Mouse (Mus musculus) ovary, adult 18-20 months (tissue): ENCODE data around the gene Sh3rf3.

Source experiments
- DNase-seq: peaks from one replicate; pipeline ENCODE4 v3.0.0; 2022; ENCODE audit warnings: low spot score, mixed read lengths

Gene Sh3rf3

DNA sequence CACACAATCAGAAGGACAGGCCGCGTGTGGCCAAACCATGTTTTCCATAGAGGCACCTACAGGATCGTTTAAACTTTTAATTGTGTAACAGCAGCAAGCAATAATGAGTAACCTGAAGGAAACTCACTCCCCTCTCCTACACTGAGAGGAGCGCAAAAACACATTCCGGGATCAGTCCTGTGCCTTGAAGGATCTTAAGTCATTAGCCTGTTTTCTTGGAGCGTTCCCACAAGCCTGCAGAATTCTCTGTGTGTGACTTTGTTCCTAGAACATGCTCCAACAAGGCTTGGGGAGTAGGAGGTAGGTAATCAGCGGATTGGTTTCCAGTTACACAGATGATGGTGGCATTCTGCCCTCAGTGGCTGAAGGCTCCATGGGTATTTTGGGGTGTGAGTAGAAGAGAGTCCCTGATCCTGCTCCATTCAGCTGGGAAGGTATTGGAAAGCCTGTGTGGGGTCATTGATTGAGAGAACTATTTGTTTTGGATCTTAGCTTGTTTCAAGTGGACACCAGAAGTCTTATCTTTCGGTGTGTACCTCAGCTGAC is 108.6 kb downstream of the Sh3rf3 start:
- DNase-seq: no peak

DNA sequence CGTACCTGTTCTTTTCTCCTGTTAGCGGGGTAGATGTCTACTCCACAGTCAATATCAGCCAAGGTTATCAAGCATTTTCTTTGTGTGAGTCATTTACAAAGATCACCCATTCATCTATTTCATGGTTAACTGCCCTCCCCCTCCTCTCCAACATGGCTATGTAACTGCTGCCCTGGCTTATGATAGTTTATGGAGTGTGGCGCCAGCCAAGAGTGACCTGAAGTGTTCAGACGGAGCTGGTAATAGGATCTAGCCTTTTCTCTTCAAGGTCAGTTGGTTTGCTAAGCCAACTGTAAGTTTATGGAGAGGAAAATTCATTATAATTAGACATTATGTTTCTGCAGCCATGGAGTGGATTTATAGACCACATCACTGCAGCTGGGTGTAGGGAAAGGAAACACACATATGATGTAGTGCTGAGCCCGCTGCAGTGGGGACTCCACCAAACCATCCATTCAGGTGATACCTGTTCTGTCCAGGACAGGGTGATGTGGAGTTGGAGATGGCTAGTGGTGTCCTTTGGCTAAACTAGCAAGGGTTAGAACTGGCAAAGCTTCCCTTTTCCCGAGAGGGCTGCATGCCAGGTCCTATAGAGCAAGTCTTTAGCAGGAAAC is 109.2 kb downstream of the Sh3rf3 start:
- no peak for DNase-seq

DNA sequence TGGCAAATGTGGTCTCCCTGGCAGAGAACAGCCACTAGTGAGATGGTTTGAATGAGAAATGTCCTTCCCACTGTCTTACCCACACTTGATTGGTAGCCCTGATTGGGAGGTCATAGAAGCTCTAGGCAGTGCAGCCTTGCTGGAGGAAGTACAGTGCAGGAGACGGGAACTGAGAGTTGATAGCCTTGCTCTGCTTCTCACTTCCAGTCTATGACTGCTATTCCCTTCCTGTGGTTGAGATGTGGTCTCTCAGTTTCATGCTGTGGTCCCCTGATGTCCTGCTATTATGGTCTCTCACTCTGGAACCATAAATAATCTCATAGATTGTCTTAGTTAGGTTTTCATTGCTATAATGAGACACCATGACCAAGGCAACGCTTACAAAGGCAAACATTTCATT is 109.8 kb downstream of the Sh3rf3 start:
- no peak for DNase-seq

DNA sequence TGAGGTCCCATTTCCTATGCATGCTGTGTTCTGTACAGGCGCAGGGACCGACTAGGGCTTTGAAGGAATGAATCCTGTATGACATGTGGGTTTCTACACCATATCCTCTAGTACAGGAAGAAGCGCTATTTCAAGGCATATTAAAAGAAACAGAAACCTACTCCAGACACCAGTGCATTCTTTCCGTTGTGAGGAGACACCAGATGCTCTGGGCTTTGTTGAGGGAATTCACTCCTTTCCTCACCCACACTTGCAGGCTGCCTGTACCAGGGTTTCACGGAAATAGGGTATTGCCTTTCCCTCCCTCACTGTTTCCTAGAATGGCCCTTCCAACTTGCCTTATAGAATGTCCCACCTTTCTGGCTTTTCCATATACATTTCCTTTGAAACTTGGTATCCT is 113.4 kb downstream of the Sh3rf3 start:
- no peak for DNase-seq

DNA sequence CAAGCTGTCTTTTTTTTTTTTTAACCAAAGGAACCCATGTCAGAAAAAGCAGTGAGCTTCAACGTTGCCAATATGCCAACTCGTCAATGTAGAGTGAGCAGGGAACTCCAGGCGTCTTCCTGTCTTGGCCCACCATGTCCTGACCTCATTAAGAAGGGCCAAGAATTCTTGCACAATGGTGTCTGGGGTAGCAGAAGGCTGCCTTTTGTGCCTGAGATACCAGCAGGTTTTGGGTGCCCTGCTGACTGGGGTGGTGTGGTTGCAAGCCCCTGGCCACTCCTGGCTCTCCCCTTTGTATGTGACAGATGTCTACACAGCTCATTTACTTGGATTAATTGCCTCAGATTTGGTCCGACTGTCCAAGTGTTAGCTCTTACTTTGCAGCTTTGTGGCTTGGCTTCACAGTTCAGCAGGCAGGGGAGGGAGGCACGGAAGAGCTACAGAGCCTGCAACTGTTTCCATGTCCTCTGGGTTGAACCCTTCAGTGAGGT is 115.8 kb downstream of the Sh3rf3 start:
- DNase-seq: no peak

DNA sequence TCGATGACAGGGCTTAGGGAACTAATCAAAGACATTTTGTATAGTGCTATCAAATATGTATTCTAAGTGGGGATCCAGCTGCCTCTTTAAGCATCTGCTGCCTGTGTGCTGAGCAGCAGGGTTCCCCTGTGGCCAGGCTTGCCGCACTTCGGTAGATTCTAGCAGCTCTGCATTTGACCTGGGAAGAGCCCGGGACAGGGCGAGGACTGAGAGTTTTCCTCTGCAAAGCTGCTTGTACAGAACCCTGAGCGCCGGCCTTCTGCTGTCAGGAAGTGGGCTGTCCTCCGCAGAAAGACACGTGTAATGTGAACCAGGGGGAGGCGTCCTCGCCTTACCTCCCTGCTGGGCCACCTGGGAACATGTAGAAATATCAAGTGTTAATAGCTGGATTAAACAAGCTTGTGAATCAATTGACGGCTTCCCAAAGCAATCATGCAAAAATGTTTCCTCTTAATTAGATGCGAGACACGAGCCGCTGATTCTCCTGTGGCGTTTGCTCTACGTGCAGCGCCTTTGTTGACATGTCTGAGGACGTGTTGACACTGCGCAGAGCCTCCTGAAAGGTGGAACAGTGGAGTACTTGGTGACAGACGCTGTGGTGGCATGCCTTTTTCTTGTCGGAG is 119.1 kb downstream of the Sh3rf3 start:
- DNase-seq: no peak

DNA sequence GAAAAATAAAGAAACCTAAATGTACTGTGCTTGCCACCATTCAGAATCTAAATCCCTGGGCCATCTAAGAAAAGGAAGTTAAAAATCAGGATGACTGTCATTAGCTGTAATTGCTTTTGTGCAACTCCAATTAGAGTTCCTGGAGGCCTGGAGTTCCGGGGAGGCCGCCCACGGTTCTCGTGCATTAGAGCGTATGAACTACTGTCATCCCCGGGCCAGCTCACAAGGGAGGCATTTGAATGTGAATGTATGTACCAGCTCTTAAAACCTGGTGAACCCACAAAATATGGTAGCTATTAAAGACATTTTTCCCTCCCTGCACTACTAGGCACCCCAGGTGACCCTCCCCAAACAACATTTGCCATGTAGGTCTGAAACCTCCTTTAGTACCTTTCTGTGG is 122.4 kb downstream of the Sh3rf3 start:
- no peak for DNase-seq

DNA sequence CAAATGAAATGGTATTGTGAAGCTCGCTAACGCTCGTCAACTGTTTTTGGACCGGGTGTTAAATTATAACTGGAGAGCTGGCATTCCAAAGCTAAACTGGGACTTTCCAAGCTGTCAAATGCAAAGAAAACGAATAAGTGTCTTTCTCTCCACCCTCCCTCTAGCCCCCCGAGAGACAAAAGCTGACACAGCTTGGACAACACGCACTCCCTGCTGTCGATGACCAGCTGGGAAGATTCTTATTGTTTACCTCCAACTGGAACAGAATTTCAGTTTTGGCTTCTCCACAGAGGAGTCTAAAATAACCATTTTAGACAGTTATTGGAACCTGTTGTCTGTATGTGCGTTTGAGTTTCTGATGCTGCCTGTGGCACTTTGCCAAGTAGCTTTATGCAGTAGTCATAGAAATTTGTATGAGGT is 123.3 kb downstream of the Sh3rf3 start:
- DNase-seq: no peak

DNA sequence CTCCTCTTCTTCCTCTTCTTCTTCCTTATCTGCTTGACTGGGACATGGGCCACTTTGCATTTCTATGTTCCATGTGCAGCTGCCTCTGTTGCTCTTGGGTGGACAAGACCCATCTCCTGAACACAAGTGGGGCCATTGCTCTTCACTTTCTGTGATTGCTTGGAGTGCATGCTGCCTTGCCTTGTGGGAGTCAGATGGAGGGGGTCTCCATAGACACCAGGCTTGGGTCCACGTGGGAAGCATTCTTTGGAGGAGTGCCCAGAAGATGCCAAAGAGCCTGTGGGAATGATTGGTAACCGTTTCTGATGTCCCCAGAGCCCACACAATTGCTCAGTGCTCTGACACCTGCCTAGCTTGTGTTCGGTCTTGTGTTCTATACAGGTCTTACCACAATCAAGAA is 124.4 kb downstream of the Sh3rf3 start:
- DNase-seq: no peak

DNA sequence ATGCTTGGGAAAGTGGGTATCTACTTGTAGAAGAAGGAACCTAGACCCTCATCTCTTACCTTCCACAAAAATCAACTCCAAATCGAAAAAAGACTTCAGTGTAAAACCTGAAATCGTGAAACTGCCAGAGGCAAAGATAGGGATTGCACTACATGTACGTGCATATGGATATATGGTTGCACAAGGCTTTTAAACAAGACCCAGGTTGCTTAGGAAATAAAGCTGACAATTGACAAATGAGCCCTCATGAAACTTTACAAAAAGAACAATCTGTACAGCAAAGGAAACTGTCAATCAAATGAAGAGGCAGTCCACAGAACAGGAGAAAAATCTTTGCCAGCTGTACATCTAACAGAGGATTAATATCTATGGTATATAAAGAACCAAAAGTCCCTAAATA is 129.7 kb downstream of the Sh3rf3 start:
- DNase-seq: no peak

DNA sequence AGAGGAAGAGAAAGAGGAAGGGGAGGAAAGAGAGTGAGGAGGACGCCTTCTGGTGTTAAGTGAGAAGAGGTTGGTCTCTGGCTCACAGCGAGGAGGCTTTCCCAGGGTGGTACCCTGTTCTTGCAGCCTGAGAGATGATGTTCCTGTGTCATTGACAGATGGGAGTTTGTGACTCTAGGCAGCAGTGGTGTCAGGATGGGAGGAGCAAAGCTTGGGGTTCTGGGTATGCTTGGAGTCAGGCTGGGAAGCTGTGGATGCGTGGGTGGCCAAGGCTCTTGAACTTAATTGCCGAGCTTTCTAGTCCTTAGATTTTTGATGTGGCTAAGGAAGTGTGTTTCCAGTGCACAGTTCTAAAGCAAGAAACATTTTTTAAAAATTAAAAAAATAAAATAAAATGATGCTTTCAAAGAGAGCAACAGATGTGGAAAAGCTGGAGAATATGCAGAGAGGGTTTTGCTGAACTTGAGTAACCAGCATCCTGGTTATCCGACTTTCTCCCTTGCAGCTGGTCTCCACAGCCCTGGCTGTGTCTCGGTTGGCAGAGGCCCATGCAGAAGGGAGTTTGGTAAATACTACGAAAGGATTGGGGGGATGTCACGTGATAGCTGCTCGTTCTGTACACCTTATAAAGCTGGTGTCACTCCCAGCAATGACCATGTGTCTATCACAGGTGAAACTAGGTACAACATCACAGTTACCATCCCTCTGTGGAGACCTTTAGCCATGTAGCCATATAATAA is 130.7 kb downstream of the Sh3rf3 start:
- DNase-seq: no peak

DNA sequence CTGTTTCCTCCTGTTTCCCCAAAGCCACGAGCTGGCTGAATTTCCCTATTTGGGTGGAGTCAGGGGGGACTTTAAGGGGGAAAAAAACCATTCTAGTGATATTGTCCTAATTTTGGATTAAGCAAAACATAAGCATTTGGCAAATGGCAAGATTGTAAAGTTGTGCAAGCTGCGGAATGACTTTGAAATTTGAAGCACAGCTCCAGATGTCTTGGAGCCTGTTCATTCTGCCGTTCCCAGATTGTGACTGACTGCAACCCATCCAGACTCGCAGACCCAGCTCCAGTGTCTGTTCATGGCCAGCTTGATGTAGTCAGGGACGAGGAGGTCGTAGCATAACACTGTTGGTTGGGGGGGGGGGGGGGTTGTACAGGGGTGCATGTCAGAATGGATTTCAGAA is 131.8 kb downstream of the Sh3rf3 start:
- DNase-seq: no peak

DNA sequence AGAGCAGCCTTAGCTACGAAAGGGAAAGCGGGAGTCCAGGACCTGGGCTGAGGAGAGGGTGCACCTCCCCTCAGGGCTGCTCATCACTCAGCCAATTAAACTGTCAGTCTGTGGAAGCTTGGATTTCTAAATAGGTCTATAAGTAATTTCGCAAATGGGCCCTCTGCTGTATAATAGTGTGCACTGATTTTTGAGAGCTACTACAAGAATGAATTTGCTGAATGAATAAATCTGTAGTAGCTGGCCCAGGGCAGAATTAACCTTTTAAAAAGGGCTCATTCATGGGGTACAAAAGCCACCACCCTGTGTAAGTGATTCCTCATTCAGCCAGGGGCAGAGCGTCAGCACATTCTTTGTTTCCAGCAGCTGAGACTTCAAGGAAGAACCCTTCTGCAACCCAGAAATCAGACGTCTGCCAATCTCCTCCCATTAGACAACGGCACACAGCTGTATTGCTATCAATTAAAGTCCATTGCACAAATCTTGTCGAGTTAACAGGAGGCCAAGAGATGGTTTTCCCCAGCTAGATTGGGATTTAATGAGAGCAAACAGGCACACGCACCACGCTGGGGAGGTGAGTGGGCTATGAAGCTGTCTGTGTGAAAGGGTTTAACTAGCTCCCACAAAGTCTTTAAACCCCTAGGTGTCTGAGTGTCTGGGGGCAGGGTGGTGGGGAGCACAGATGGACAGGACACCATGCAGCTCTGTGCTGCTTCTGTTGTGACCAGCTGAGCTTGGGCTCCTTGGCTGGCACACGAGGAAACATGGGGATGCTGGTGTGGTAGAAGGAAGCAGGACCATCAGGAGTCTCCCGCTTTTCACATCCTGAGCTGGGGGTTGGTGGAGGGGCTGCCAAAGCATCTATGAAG is 136.8 kb downstream of the Sh3rf3 start:
- DNase-seq: no peak

DNA sequence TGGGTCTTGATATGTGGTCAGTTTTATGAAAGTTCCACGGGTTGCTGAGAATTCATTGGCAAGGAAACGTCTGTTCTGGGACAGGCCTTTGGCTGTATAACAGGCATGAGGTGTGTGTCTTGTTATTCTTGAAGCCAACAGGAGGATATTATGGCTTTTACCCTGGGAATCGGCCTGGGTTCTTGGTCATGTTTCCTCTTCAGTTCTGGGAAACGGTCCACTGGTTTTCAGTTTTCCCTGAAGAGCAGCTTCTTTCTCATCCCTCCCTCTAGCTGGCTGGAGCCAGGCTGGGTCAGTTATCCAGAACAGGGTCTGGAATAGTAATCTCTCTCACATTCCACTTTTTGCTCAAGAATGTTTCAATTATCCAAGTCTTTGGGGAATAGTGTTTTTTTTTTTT is 147.0 kb downstream of the Sh3rf3 start:
- no peak for DNase-seq

DNA sequence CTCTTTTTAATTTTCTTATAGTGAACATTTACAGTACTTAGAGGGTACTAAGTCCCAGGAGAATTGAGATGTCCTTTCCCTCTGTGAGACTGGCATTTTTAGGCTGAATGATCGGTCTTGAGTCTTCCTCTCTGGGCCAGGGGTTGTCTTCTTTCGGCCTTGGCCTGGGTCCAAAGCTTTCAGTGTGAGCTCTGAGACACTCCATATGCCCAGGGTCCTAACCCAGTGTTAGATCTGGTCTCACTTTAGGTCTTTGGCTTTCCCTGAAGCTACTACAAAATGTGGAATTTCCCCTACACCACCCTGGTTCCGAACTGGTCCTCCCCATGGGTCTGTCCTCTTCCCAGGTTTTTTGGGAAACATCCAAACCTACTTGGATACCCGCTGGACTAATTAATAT is 155.1 kb downstream of the Sh3rf3 start:
- DNase-seq: no peak

DNA sequence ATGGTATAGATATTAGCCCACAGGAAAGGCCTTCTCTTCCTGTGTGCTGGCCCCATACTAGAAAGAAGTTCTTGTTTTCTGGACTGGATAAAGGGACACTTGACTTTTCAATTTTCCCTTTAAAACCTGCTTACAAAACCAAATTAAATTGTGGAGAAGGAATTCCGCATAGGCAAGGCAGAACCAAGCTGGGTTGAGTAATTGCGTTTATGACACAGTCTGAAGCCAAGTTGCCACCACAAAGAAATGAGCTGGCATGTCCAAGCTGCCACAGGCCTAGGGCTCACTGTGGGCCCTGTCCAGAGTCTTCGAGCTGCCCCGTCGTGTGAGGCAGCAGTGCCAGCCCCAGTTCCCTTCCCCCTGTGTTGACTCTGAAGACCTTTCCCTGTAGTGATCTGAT is 156.2 kb downstream of the Sh3rf3 start:
- no peak for DNase-seq

DNA sequence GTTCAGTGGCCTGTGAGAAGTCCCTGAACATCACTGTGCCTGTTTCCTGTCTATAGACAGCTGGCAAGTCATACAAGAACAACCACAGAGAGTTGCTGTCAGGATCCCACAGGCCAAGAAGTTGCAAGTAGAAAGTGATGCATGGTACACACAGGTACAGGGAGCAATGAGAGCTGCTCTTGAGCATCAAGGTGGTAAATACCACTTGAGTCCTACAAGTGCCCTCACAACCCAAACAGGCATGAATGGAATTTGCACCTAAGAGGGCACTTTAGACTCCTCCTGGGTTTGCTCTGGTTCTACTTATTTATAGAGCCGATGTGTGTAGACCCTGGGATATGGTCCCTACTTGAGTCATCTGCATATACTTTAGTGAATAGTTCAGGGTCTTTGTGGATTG is 159.0 kb downstream of the Sh3rf3 start:
- DNase-seq: no peak

DNA sequence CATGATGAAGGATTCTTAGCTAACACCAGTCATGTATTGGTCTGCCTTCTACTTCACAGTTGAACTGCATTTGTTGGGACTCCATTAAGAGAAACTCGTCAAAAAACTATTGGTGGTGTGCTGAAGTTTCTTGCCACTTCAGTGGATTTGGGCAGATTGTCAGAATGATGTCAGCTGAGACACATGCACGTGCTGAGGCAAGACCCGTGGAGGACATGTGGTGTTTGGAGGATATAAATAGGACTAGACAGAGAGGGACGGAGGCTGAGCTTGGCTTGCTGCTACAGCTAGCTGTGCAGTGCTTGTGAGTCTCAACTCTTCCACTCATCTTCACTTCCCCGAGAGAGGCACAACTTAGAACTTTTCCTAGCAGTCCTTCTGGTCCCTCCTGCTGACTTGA is 161.0 kb downstream of the Sh3rf3 start:
- DNase-seq: no peak

DNA sequence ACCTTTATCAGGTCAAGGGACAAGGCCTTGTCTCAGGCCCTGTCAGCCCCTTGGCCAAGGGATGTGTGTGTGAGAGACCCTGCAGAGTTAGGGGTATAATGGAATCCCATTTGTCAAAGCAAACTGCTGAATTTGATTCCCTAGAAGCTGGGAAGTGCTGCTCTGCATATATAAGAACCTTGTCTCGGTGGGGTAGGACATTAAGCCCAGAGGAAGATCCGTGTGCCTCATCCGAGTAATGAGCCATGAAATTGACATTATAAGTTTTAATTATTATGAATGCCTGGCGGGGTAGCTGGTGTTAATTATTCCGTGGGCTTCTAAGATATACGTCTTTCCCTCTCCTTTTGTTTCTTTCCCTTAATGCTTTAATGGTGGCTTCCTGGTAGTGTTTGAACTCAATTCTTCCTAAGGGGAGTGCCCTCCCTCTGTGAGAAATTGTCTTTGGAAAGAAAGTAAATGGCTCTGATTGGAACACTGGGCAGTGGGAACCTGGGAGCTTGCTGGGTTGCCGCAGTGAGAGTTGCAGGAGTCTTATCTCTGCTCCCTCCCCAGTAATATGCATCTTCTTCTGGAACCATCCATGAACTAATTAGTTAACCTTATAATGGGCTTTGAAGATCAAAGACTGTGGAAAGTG is 166.3 kb downstream of the Sh3rf3 start:
- no peak for DNase-seq

DNA sequence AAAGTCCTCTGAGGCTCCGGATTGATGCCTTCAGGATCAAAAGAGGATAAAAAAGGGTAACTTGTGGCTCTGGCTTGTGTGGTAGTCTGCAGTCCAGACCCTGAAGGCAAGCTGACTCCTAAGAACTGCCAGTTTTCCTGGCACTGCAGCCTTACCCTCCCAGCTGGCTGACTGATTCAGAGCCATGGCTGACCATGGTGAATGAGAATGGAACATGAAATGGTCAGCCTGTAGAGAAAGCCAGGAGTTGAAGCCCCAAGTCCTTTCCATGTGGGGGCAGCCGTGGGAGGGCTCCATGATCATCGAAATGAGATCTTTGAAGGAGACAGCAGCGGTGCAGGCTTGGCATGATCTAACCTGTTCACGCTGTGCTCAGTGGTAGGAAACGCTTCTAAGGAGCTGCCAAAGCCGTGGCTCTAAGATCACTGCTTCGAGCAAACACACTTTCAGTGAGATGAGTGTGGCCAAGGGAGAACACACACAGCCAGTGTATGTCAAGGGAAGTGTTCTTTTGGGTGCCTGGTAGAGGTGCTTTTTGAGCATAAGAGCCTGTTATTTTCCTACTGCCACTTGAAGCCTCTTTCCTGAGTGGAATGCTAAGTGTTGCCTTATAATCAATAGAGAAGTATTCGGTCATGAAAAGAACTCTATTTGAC is 168.6 kb downstream of the Sh3rf3 start:
- DNase-seq: no peak

DNA sequence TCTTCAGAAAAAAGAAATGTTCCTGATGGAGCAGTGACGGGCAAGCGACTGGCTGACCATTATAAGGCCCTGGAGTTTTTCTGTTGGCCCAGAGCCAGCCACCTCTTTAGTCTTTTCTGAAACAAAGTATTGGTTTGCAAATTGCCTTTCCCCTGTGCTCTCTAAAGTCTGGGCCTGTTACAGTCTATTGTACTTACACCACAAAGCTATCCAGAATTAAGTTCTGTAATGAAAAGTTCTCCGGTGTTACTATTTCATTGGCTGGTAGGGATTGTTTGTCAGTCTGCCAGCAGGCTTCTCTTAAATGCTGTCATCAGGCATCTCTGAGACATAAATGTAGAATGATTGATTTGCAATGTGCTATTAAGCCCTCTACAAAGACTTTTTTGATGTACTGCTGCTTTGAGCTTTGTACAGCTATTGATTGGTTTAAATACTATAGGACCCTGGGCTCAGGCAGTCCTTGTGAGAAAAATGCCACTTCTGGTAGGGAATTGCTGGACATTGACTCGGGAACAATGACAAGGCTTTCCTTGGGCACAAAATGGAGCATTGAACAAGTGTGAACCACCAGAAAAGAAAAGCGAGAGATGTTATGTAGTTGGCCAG is 169.5 kb downstream of the Sh3rf3 start:
- no peak for DNase-seq
